Mouse (Mus musculus) heart, embryonic 11.5 days (tissue): ENCODE measurements around the gene Depdc1a. TPM values are rescaled to one million over a fixed set of nuclear protein-coding genes. Genes with fewer than 3 reads are reported as not detected.

Experiments
- polyA plus RNA-seq: library from polyadenylated mRNA; unstranded; fragments of >200 nt; fragmentation: Nextera tagmentation; extraction: Ambion mirVana; gene quantifications from 2 replicates; pipeline ENCODE4 v1.2.1, GENCODE M21; 2014

The Depdc1a gene
- polyA plus RNA-seq, 1 experiment from 2014 or later, result 35.1 TPM

Other genes with a start within 250 kb of the Depdc1a start
- gene Rpe65, start 103.7 kb downstream of the Depdc1a start, polyA plus RNA-seq, result not detected in 2 replicates